Mouse (Mus musculus) embryo, embryonic 9.5 days (tissue): ENCODE measurements around the gene Lrrc56.

Experiments
- DNase-seq: peaks from one replicate; pipeline ENCODE4 v3.0.0-alpha.2; 2017; ENCODE audit errors: extremely low spot score

Lrrc56 gene

DNA sequence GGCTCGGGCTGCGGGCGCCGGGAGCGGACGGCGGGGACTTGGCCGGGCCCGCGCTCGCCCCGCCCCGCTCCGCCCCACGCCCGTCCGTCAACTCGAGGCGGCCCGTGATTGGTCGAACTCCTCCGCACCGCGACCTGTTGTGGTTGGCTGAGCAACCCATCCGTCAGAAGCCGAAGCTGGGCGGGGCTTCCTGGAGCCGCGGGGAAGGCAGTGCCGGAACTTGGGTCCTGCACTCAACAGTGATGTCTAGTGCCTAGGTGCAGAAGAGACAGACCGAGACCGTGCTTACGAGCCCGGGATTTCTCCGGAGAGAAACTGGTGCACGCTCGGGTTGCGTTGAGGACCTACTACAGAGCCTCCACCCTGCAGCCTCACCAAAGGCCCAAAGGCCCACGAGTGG, at the start of gene Lrrc56, which contains the start of gene Hras:
Gene Lrrc56 (plus strand): TSS at position 210 of the 400 bp plus-strand sequence.
Gene Hras (minus strand): TSS at position 58 of the 400 bp plus-strand sequence.
- peak; percentile 97 for DNase-seq

DNA sequence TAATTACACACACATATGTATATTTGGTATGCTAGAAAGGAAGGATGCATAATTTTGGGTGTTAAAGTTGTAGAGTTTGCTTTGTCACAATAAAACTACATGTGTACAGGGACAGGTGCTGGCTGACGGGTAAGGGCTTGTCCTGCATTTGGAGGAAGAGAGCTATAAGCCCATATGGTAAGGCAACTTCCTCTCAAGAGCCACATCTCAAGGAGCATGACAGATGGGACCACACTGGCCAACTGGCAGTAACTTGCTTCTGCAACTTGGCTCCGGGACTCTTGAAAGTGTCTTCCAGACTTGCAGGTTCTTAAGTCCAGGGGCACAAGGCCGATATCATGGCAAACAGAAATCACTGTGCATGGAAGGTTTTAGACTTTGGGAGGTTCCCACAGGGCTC, 49.3 kb upstream of the Lrrc56 start:
- no peak for DNase-seq

DNA sequence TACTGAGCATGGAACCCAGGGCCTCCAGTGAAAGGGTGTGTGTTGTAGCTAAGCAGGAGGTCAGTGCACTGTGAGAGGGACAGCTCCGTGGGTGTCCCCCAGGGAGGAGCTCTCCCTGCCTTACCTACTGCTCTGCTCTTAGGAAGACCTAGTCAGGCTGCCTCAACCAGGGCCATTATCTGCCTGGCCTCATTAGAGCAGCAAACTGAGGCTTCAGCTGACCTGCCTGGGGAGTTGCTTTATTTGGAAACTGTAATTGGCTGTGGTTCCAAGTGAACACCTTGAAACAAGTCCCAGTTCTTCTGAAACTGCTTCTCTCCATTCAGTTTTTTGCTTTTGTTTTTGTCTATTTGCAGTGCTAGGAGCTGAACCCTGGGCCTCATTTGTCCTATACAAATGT, 48.6 kb upstream of the Lrrc56 start:
- DNase-seq, result no peak

DNA sequence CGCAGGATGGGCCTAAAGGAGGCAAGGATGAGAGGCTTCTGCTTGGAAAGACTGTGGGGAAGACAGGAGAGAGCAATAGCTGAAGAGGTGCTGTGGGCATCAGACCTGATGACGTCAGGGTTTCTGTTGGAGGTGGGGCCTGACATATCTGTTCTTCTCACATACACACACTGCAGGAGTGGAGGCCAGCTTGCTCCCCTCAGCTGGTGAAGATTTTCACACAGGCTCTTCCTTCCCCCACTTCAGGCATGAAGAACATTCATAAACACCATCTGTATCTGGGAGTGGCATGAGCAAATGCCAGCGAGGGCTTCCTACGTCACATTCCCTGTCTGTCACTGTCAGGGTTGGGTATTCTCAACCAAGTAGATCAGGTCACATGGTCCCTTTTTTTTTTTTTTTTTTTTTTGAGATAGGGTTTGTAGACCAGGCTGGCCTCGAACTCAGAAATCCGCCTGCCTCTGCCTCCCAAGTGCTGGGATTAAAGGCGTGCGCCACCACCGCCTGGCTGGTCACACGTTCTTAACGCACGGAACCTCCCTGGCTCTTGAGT, 47.8 kb upstream of the Lrrc56 start:
- no peak for DNase-seq

DNA sequence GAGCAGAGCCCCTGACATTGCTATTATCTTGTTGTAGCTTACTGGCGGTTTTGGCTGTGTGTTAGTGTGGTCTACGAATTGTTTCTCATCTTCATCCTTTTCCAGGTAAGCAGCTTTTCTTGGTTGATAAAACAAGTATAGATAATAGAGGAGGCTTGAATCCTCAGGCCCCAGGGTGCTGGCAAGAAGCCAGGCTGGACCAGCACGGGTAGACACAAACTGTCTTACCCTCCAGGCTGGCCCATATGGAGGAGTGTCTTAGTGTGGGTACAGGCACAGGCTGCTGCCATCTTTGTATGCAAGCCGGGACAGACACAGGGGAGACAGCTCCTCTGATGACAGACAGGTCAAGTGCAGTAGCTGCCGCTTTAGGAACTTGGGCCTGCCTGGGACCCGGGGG, 46.9 kb upstream of the Lrrc56 start:
- DNase-seq, result no peak

DNA sequence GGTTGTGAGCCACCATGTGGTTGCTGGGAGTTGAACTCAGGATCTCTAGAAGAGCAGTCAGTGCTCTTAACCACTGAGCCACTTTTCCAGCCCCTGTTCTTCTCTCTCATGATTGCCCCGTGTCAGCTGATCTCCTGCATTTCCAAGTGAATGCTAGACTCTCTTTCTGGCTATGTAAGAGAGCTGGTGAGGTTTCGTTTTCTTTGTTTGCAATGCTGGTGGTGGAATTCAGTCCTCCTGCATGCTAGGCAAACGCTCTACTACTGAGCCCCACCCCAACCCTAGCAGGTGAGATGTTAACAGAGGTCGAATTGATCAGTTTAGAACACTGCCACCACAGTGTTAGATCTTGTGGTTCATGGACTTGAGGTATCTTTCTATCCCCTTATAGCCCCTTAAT, 45.3 kb upstream of the Lrrc56 start:
- DNase-seq, result no peak

DNA sequence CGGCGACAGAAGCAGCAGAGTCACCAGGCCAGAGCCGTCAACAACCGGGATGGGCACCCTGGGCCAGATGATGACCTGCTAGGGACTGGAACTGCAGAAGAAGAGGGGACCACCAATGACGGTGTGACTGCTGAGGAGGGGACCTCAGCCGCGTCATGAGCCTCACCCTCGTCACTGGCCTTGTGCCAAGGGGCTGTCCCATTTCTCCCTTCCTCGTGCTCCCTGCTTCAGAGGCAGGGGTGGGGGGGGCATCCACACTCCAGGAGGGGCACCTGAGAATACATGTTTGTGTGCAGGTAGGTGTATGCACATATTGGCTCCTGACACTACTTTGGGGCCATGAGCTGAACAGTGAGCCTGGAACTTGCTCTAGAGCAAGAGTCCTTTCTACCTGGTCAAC, 38.6 kb upstream of the Lrrc56 start:
- no peak for DNase-seq

DNA sequence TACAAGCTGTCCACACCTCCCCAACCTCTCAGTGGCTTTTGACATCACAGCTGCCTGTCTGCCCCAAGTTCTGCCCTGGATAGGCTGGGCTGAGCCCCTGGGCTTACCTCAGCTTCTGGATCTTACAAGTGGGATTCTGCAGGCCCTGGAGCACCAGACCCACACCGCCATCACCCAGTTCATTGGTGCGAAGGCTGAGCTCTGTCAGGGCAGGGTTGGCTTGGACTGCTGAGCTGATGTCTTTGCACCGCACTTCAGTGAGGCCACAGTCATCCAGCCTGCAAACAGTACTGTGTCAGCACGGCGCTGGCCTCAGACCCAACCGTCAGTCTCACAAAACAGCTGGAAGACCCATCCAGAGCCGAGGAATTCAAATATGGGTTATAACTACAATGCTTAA, 29.6 kb upstream of the Lrrc56 start:
- no peak for DNase-seq

DNA sequence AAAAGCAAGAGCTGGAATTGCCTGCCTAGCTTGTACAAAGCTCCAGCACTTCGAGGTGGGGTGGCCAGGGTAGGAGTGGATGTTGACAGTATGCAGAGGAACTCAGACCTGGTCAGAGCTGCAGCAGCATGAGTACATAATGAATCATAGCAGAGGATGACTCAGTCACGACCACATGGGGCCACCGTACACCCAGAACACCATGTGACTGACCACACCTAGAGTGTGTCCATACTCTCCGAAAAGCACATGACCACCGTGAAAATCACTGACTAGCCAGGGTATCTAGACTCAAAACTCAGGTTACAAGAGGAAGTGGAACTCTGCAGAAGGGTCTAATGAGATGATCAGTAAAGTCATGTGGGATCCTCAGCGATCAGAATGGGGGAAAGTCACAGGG, 29.1 kb upstream of the Lrrc56 start:
- DNase-seq, result no peak

DNA sequence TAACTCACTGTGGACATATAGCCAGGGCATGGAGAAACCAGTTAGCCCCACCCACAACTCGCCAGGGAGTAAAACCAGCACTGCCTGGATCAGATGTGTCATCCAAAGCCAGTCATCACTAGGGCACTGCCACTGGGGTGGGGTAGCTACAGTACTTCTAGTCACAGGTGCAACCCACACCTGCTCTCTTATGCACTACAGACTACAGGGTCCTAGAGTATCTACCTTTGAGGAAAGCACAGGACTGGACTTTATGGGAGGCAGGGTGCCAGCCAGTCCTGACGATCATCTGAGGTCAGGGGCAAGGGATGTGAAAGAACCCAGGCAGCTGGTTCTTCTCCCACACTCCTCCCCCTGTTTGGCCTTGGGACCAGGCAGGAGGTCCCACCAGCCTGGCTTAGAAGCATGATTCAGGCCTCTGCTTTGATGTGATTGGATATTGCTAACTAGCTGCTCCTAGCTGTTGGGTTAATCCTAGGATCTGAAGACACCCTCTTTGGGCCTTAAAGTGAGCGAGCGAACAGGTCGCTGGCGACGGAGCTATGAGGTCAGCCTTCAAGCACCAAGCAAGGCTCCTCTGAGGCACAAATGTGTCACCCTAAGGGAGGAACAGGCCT, 25.9 kb upstream of the Lrrc56 start:
- no peak for DNase-seq

DNA sequence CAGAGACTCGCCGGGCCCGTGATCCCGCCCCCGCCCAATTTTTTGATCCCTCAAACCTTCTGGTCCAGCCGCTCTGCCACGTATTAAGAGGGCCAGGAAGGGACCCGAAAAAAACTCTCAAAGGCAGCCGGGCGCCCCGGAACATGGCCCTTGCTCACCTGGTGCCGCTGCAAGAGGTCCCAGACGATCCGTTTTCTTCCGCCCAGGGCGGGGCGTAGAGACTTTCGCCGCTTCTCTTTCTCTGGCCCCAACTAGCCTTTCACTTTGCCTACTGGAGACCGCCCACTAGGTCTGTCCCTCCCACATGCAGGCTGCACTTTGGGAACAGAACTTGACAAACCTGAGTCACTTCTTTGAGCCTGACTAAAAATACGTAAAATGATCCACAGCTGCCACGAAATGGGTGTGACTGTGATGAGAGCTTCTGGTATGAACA, 25.4 kb upstream of the Lrrc56 start:
- DNase-seq, result peak; percentile 46

DNA sequence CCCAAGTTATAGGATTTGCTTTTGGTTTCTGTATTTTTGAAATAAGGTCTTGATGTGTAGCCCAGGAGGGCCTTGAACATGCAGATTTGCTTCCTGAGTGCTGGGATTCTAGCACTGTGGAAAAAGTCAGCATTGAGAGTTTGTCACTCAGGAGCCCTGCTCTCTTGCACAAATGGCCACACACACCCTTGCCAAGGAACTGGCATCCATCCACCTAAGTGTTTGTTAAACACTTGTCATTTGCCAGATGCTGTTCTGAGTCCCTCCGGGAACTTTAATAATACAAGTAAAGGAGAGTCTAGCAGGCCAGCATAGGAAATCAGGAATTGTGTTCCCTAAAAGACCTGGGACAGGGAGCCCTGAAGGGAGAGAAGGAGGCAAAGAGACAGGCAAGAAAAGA, 24.7 kb upstream of the Lrrc56 start:
- DNase-seq, result no peak

DNA sequence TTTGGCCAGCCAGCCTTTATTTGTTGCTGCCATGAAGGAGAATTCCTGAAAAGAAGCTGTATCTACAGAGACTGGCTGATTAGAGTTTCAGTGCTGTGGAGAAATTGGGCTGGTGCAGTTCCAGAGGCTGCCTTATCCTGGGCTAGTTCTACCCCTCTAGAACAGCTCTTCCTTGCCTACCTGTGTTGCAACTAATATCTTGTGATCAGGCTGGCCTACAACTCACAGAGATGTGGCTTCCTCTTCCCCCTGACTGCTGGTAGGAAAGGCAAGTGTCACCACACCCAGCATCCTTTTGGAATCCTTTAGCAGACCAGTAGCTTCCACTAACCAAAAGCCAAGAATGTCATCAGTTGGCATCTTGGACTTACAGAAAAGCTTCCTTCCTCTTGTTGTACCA, 24.1 kb upstream of the Lrrc56 start:
- no peak for DNase-seq

DNA sequence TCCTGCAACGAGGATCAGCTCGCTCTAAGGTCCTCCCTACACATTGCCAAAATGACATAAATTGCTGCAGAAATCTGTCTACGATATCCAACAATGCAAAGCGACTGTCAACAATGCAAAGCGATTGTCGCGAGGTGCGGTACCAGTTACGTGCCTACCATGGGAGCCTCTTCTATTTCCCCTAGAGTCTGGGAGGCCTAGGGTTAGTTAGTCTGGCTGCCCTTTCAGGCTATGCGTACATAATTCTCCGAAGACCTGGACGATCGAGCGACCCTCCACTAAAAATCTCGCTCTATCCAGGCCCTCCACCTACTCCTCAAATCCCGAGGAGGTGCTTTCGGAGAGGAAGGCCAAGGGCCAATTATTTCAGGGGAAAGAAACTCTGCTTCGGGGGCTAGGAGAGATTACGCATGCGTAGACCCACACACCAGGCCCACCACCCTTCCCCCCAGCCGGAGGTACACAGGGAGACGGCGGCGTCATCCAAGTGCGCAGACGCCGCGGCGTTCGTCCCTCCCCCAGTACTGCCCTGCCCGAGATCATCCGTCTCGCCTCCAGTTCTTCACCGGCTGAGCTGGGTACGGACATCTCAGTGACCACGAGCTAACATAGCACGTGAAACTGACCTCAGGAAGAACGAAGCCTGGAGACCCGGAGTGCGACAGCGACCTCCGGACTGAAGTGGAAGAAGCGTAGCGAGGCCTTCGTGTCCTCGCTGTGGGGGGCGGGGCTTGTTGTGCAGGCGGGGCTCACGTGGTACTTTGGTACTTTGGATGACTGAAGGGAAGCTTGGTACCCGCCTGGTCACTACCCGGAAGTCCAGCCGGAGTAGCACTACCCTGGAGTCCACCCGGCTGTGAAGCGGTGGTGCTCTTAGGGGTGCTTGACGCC, 21.6 kb upstream of the Lrrc56 start, which contains the start of gene Rnh1:
Gene Rnh1 (minus strand): TSS at position 742 of the 891 bp plus-strand sequence.
- DNase-seq, result peak; percentile 96

DNA sequence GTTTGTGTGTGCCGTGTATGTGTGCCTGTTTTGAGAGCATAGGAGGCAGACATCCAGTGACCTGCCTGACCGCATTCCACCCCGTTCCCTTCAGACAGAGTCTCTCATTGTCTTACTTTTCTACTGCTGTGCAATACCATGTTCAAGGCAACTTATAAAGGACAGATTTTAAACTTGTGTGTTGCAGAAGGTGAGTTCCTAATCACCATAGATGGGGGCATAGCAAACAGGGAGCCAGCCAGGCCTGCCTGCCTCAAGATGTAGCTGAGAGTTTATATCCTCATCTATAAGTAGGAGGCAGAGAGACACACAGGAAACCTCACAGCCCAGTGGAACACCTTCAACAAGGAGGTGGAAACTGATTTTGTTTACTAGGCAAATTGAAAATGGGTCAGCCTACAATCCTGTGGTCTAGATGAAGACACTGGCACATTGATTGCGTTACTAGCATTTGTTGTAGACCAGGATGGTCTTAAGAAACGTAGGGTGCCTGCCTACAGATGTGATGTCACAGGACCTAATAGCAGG, 20.6 kb upstream of the Lrrc56 start:
- no peak for DNase-seq

DNA sequence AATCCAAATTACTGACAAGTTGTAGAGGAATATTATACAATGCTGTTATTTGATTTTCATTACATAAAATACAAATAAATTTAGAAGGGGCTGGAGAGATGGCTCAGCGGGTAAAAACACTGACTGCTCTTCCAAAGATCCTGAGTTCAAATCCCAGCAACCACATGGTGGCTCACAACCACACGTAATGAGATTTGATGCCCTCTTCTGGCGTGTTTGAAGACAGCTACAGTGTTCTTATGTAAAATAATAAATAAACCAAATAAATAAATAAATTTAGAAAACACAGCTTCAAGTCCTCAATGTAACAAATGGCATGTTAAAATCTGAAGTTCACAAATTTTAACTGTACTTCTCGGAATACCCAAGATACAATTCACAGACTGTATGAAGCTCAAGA, 18.9 kb upstream of the Lrrc56 start:
- DNase-seq, result no peak

DNA sequence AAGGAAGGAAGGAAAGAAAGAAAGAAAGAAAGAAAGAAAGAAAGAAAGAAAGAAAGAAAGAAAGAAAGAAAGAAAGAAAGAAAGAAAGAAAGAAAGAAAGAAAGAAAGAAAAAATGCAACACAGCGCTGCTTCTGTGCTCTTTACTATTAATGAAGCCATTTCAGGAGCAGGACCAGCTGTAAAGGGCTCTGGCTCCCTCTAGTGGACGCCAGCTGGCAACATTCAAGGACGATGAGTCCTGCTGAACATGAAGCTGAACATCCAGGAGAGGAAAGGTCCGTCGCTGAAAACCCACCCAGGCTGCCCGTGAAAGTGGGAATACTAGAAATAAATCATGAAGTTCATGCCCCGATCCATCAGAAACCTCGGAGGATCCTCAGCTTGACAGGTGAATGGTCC, 17.8 kb upstream of the Lrrc56 start:
- DNase-seq, result peak; percentile 83

DNA sequence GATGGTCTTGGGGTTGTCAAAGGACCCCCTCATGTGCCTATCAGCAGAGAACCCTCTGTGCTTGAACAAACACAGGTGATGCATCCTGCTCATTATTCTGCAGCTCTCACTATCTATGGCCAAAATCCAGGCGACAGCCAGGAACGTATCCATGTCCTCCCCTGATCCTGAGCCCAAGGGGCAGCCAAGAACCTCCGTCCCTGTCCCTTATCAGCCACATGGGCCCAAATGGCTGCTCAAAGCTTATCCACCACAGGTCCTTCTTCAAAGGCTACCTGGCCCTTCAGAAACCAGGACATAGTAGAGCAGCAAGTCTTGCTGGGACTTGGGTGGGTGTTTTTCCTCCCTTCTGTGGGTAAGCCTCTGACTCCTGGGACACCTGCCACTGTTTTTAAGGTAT, 5.8 kb upstream of the Lrrc56 start:
- DNase-seq, result no peak

DNA sequence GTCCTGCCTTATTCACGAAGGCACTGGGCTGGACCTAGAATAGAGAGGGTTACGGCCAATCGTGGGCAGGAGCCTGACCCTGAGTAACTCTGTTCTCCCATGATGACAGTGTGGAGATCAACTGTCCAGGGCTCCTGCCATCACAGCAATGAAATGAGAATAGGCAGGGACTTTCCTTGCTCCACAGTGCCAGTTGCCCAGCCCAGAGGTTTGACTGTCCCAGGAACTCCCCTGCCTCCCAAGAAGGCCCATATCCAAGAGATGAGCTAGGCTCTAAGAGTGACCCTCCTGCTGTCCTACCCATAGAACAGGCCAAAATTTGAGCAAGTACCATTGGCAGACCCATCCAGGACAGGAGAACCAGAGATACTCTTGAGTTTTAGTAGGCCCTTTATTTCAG, 5.2 kb upstream of the Lrrc56 start:
- DNase-seq, result no peak

DNA sequence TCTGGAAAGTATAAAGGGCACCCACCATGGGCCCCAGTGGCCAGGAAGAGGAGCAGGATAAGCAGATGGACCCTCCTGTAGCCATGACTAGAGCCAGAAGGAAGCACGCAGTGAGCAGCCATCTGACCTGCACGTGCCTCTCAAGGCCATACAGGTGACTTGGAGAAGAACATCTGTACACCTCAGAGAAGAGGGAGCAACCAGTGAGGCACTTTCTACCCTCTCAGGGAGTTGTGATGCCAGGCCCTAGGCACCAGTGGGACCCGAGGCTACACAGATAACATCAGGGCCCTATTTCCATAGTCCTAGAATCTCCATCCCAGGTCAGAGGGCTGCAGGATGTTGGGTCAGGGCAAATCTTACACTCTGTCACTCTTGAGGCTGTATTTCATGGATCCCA, 3.7 kb upstream of the Lrrc56 start:
- no peak for DNase-seq

DNA sequence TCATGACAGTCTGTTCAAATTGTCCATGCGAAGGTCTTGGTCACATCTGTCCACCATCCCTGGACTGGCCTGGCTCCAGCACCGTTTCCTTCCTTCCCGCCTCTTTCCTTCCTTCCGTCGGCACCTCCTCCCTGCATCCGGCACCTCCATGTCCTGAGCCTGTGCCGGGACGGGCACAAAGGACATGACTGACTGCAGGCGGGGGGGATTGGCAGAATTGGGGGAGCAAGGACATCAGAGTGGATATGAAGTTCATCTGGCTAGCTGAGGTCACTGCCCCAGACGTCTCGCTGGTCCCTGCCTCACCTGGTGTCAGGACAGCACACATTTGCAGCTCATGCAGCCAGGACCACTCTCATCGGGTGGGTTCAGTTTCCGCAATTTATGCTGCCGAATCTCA, 2.9 kb upstream of the Lrrc56 start:
- no peak for DNase-seq

DNA sequence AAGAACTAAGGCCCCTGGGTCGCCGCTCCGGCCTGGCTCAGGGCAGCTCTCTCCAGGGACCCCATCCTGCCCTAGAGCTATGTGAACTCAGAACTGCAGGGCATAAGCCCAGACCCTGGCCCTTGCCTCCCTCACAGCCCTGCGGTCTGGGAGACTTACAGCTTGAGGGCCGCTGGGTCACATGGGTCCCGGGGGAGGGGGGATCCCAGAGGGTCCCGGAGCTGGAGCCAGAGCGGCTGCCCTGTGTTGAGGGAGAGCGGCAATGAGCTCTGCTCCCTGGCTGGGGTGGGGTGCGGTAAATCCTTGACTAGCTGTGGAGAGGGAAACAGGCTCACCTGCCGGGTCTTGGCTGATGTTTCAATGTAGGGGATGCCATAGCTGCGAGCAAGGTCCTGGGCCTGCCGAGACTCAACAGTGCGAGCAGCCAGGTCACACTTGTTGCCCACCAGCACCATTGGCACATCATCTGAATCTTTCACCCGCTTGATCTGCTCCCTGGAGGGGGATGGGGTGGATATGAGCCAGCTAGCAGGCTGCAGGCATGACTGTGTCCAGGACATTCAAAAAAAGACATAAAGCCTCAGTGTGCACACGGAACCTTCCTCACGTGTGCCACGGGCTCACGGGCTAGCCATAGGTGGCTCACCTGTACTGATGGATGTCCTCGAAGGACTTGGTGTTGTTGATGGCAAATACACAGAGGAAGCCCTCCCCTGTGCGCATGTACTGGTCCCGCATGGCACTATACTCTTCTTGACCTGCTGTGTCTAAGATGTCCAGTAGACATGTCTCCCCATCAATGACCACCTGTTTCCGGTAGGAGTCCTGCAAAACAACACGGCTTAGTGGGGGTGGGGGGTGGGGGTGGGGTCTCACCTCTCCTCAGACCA, 1.9 kb upstream of the Lrrc56 start:
- DNase-seq, result no peak
